Mouse (Mus musculus): ENCODE results near the gene Nos2.
A peak's percentile ranks its signal among the peaks of the same experiment; 100 is the strongest.

Nos2 gene

GRCm38 (mm10) chr11:78920411-78920939 lies at the start of gene Nos2:
Nos2 (plus strand) TSS chr11:78920787.
- DNase-seq = no peak

DNA sequence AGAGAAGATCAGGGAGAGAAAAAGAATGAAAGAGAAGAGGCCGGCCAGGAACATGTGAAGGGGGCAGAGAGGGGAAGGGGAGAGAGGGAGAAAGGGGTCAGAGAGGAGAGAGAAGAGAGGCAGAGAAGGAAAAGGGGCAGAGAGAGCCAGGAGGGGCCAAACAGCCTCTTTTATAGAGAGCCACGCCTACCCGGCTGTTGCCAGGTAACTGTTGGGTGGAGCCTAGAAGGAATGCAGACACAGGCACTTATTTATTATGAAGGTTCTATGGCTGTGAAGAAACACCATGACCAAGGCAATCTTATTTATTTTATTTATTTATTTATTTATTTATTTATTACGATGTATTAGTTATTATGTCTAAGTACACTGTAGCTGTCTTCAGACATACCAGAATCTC lies 49.7 kb upstream of the Nos2 start:
- DNase-seq = no peak

DNA sequence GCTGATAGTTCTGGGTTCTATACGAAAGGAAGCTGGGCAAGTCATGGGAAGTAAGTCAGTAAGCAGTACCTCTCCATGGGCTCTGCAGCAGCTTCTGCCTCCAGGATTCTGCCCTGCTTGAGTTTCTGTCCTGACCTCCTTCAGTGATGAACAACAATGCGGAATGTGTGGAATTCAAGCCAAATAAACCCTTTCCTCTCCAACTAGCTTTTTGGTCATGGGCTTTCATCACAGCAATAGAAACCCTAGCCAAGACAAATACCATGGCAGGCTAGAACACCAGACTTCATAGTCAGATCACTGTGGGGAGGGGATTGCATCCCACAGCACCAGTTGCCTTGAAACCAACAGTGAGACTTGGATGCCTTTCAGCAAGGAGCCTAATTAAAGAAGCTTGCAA lies 47.8 kb upstream of the Nos2 start:
- no peak for DNase-seq

DNA sequence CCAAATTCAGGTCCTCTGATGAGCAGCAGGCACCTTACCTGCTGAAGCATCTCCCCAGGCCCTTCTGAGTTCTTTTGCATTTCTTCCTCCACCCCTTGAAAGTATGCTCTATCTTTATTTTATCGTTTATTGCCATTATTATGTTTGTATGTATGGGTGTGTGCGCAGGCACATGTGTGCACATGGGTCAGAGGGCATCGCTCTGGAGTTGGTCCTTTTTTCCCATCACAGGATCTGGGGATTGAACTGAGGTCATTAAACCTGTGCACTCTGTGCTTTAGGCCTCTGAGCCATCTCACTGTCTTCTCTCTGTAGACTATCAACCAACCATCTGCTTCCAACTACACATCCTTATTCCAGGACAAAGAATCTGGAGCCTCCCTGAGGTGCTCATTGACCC lies 40.9 kb upstream of the Nos2 start:
- DNase-seq = no peak

DNA sequence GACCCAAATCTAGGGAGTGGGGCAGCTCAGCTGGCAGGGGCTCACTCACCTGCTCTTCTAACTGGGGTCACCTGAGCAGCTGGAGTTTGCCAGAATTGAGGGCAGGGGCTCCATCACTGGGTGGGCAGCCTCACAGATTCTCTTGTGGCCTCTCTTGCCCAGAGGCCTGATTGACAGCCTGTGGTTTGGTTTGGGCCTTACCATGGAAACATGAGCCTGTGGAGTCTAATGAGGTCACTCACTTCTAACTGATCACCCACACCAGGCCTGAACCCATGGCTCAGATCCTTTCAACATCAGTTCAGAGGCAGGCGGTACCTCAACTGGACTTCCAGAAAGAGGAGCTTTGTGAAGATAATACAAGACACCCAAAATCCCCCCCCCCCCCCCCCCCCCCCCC lies 33.9 kb upstream of the Nos2 start:
- no peak for DNase-seq

DNA sequence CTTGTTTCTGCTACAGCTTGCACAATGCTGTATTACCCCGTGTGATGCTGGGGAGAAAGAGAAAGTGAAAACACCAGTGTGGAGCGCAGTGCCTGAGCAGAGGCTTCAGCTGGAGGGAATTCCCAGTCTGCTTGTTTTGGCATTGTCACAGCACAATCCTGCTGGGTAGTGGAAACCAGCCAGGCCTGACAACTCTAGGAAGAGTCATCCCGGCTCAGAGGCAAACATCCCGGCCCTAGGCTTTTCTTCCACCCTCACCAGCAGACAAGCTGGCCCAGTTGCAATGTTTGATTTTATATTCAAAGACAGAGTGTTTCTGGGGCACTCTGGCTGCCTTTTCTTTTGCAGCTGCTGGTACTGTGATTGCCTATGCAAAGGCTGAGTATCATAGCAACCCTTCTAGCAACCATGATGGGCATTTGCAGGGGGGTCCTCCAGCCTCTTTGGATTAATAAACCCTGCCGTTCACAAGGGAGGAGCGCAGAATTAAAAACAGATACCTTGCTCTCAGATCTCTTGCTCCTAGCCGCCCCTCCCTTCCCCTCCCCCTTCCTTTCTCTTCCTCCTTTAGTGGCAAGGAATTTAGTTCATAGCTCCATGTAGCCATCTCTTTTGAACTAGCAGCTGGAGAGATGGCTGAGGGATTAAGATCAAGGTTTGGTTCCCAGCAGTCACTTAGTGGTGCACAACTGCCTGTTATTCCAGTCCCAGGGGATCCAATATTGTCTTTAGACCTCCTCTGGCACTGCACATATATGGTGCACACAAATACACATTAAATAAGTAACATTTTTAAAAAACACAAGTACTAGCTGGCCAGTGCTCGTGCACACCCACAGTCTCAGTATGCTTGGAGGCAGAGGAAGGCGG lies 33.2 kb upstream of the Nos2 start:
- DNase-seq = peak; percentile 75 to 79

GRCm38 (mm10) chr11:78889156-78889555 lies 31.4 kb upstream of the Nos2 start:
- DNase-seq = no peak

DNA sequence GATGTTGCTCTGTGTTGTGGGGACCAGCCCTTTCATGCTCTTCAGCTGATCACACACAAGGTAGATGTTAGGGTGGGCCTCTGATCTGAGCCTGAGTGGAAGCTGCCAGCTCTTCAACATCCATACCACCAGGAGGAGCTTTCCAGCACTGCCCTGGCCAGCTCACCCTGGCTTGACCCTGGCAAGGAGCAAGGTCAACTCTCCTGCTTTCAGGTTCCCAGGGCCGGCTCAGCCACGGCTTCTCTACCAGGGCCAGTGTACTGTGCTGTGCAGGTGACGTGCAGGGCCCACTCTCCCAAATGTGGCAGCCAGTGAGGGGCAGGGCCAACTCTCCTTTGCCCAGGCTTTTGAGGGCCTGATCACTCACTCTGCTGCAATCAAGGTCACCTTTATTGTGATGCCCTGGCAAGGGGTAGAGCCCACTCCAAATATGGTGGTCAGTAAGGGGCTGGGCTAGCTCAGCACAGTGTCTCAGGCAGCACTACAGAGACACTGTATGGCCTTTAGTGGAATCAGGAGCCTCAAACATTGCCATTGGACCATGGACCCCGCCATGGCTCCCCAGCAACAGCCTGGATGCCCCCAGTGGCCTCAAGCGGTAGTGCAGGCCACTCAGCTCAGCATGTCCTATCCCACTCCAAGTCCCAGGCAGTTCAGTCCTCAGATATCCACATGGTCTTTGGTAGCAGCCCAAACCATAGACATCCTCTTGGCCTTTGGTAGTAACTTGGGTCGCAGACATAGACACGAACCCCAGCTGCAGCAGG lies 24.0 kb upstream of the Nos2 start:
- DNase-seq = peak in 1 of 2 experiments; percentile 13

- peak; percentile 14 to 33 for DNase-seq
Observed at GRCm38 (mm10) chr11:78915473-78915872, 5.1 kb upstream of the Nos2 start.

- no peak for DNase-seq
Observed at GRCm38 (mm10) chr11:78916410-78916809, 4.2 kb upstream of the Nos2 start.

DNA sequence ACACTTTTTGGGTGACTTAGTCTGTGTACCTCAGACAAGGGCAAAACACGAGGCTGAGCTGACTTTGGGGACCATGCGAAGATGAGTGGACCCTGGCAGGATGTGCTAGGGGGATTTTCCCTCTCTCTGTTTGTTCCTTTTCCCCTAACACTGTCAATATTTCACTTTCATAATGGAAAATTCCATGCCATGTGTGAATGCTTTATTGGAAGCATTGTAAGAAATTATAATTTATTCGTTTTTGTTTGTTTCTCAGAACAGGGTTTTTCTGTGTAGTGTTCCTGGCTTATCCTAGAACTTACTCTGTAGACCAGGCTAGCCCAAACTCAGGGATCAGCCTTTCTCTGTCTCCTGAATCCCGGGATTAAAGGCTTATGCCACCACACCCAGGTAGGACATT lies 842 bp upstream of the Nos2 start:
- no peak for DNase-seq

GRCm38 (mm10) chr11:78922678-78923407 lies 2.3 kb downstream of the Nos2 start:
- DNase-seq = peak in 1 of 2 experiments; percentile 11

GRCm38 (mm10) chr11:78924111-78924510 lies 3.5 kb downstream of the Nos2 start:
- DNase-seq = no peak

DNA sequence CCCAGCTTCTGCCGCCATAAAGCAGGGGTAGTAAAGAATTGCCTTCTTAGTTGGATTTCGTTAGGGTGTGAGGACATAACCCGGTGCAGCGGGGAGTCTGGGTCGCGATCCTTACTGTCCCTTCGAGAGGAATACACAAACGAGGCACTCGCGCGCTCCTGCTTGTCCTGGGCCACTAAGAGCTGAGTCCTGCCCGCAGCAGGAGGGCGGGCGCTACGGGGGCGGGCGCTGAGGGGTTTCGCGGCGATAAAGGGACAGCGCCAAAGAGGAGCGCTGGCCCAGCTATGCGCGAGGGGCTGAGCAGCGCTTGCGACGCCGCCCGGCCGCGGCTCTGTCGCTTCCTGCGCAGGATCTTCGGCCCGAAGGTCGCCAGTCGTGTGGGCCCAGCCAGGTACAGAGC lies 4.3 kb downstream of the Nos2 start:
- no peak for DNase-seq

- peak; percentile 86 for DNase-seq
Observed at GRCm38 (mm10) chr11:78929345-78929744, 8.8 kb downstream of the Nos2 start.

GRCm38 (mm10) chr11:78934307-78934706 lies 13.7 kb downstream of the Nos2 start:
- DNase-seq = no peak

DNA sequence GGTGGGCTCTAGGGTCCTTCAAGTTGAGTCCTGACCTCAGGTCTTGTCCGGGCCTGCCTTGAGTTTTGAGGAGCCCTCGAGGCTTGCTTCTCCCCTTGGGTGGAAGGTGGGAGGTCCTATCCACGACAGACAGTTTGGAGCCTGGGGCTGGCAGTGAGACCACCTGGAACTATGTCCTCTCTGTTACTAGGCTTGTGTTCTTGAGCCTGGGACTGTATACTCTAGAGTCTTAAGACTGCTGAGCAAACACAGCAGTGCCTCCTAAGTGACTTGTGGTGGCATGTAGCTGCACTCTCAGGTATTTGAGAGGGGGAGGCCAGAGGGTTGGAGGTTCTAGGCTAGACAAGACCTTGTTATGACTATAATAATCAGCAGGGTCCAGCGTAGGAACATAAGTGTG lies 14.1 kb downstream of the Nos2 start:
- no peak for DNase-seq

DNA sequence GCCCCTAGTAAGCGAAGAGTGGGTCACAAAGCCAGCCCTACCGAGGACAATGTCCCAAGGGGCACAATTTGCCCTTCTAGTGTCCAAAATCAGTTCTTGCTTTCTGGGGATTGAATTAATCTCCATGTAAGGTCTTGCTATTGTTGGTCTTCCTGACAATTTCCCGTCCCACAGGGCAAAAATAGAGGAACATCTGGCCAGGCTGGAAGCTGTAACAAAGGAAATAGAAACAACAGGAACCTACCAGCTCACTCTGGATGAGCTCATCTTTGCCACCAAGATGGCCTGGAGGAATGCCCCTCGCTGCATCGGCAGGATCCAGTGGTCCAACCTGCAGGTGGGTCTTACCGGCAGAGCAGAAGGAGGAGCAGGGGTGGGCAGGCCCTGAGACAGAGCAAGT lies 14.6 kb downstream of the Nos2 start:
- no peak for DNase-seq

DNA sequence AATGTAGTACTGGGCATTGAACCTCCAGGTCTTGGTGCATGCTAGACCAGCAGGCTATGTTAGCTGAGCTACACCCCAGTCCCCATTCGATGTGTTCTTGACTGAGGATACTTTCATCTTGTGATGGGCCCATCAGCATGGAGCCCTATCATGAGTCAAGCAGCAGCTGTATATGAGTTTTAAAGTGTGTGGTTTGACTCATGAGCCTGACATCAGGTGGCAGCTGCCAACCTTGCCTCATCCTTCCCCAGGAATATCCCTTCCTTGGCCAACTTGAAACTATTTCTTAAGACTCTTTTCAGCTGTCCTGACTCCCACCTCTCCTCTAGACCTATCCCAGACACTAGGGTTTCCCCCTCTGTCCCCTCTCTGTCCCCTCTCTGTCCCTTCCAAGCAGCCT lies 22.5 kb downstream of the Nos2 start:
- no peak for DNase-seq

DNA sequence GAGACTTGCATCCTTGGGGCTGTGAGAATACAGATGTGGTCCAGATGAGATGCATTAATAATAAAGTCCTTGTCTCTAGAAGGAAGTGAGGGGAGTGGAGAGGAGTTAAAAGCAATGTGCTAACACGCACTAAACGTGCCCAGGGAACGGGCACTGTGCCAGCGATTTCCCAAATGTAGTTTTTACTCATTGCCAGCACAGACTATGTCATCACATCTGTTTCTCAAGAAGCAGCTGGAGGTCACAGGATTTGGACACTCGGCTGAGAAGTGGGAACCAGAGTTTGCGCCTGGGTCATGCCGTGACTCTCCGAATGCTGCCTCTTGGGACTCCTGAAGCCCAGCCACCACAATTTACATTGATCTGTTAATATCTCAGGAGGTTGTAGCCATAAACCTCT lies 29.8 kb downstream of the Nos2 start:
- no peak for DNase-seq

DNA sequence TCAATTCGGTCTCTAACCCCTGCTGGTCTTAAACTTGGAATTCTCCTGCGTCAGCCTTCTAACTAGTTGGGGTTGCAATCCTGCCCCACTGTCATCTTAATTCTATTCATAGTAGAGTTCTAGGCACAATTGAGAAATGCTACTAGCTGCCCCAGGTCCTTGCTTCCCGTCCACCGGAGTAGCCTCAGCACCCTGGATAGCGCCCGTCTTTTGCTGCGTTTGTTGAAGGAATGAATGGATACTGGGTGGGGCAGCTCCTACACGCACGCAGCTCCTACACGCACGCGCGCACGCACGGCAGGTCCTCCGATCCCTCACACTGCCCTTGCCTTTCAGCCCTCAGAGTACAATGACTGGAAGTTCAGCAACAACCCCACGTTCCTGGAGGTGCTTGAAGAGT lies 31.9 kb downstream of the Nos2 start:
- DNase-seq = no peak

GRCm38 (mm10) chr11:78956260-78956659 lies 35.7 kb downstream of the Nos2 start:
- DNase-seq = peak; percentile 82 to 89

GRCm38 (mm10) chr11:78959367-78959766 lies 38.8 kb downstream of the Nos2 start:
- DNase-seq = no peak
